Mouse (Mus musculus) G1E (cell line): ENCODE results near the gene Ttc17.

Source experiments
- CTCF ChIP-seq: IDR thresholded peaks from 2 replicates; pipeline ENCODE4 v1.5.1; 2012; ENCODE audit warnings: low read depth, low read length, inconsistent platforms, mixed read lengths
- GATA1 ChIP-seq: IDR thresholded peaks from 2 replicates; pipeline ENCODE4 v1.6.1; 2012; ENCODE audit warnings: borderline replicate concordance, low read length, inconsistent platforms, mixed read lengths
- GATA2 ChIP-seq: IDR thresholded peaks from 2 replicates; pipeline ENCODE4 v1.6.1; 2012; ENCODE audit warnings: low read depth, low read length, inconsistent platforms, borderline replicate concordance
- POLR2AphosphoS5 ChIP-seq: IDR thresholded peaks from 2 replicates; pipeline ENCODE4 v1.6.1; 2012; ENCODE audit warnings: low read depth, low read length, inconsistent platforms; ENCODE audit not compliant: insufficient replicate concordance
- TAL1 ChIP-seq: conservative IDR thresholded peaks from 2 replicates; pipeline ENCODE4 v1.6.1; 2012; ENCODE audit warnings: low read depth, low read length, inconsistent platforms, mixed read lengths

- TF ChIP-seq CTCF (peak; percentile 67; the same call in 1 of the 2 replicates), GATA1 (no peak), TAL1 (no peak), POLR2AphosphoS5 (no peak), GATA2 (no peak)
Observed at GRCm38 (mm10) chr2:94290483-94290882, 116.0 kb downstream of the Ttc17 start.
